Mouse (Mus musculus) hindbrain, postnatal 0 days (tissue): ENCODE measurements around the gene Gigyf1. TPM values are rescaled to one million over a fixed set of nuclear protein-coding genes. Genes with fewer than 3 reads are reported as not detected.

Source experiments
- ATAC-seq: fragments of 200-750 bp; cut with Nextera tagmentation; 2 replicates; pipeline ENCODE4 v1.8.0; 2017; ENCODE audit warnings: mild to moderate bottlenecking, moderate TSS enrichment, moderate library complexity
- DNase-seq: peaks from one replicate; pipeline ENCODE4 v3.0.0-alpha.2; 2015; ENCODE audit warnings: low spot score
- H3K27ac ChIP-seq: fragments of 300-500 bp; sonication (generic); 2 replicates; pipeline ENCODE4 v1.5.1; 2014; ENCODE audit warnings: mild to moderate bottlenecking
- H3K27me3 ChIP-seq: fragments of 300-500 bp; sonication (generic); 2 replicates; pipeline ENCODE4 v1.6.1; 2014; ENCODE audit warnings: low read length, mixed read lengths; ENCODE audit not compliant: insufficient read depth
- H3K36me3 ChIP-seq: fragments of 300-500 bp; sonication (generic); 2 replicates; pipeline ENCODE4 v1.6.1; 2014; ENCODE audit warnings: low read length, mixed read lengths; ENCODE audit not compliant: insufficient read depth
- H3K4me1 ChIP-seq: fragments of 300-500 bp; sonication (generic); 2 replicates; pipeline ENCODE4 v1.6.1; 2014; ENCODE audit warnings: antibody characterized with exemption, low read length, mixed read lengths; ENCODE audit not compliant: insufficient read depth
- H3K4me2 ChIP-seq: fragments of 300-500 bp; sonication (generic); 2 replicates; pipeline ENCODE4 v1.6.1; 2014; ENCODE audit warnings: low read depth, mild to moderate bottlenecking, low read length, moderate library complexity, mixed read lengths
- H3K4me3 ChIP-seq: fragments of 300-500 bp; sonication (generic); 2 replicates; pipeline ENCODE4 v1.5.1; 2014; ENCODE audit warnings: low read length
- H3K9ac ChIP-seq: fragments of 300-500 bp; sonication (generic); replicated peaks from 2 replicates; pipeline ENCODE4 v1.6.1; 2014; ENCODE audit warnings: mild to moderate bottlenecking, low read length, moderate library complexity, mixed read lengths
- H3K9me3 ChIP-seq: fragments of 300-500 bp; sonication (generic); 2 replicates; pipeline ENCODE4 v1.6.1; 2016; ENCODE audit warnings: low read length, mixed read lengths
- CTCF ChIP-seq: IDR thresholded peaks from 2 replicates; pipeline ENCODE4 v1.5.1; 2016; ENCODE audit warnings: antibody characterized with exemption, control low read depth, low read depth
- WGBS: fragments of 180-500 bp; shearing (Covaris S2); extraction: QIAGEN DNeasy Blood & Tissue Kit; methylation state at CpG from one replicate; pipeline ENCODE4 v1.1.7; 2014; 5-methylcytosine and 5-hydroxymethylcytosine counted together
- polyA plus RNA-seq: library from polyadenylated mRNA; unstranded; fragments of >200 nt; fragmentation: Nextera tagmentation; extraction: Ambion mirVana; gene quantifications from 2 replicates; pipeline ENCODE4 v1.2.1, GENCODE M21; 2015
- total RNA-seq: library from RNA; depleted of rRNA; stranded (reverse); fragments of >200 nt; gene quantifications from 2 replicates; pipeline ENCODE4 v1.2.3, GENCODE M21; 2014

Gigyf1 gene
- total and polyA plus RNA-seq, 2 experiments from 2014 or later, result 15.1 to 20.3 TPM

DNA sequence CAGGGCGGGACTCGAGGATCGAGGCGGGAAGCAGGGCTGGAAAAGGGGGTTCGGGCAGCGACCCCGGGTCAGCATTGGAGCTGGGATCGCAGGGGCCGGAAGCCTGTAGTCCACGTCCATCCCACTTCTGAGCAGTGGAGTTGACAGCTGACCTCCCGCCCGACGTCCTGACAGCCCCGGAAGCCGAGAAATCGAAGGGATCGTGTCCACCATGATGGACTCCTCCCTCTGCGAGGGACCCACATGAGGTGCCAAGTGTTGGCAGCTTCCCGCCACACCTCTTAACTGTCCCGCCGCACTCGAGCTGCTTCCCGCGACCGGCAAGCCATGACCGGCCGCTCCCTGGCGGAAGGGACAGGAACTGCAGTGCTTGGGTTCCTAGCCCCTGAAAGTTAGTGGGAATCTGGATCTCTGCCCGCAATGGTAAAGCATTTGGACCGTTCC lies 15.7 kb upstream of the Gigyf1 start:
- ATAC-seq (peak; percentile 90), DNase-seq (peak; percentile 96)
- H3K4me2 ChIP-seq, result peak overlapping the region; percentile 79
- H3K27me3 ChIP-seq, result no peaks in the 10 kb centered on the region
- peaks cover 14% of the 10 kb centered on the region for H3K4me1 ChIP-seq
- H3K36me3 ChIP-seq, result no peaks in the 10 kb centered on the region; the same call in 1 of the 2 replicates
- peak overlapping the region; percentile 75 for H3K9ac ChIP-seq
- 0% methylated on average over 30 of the region's 30 CpGs for WGBS
- H3K9me3 ChIP-seq, result no peaks in the 10 kb centered on the region
- TF ChIP-seq CTCF, result peak; percentile 99
- H3K27ac ChIP-seq, result peak overlapping the region; percentile 97
- peak overlapping the region; percentile 55 for H3K4me3 ChIP-seq

DNA sequence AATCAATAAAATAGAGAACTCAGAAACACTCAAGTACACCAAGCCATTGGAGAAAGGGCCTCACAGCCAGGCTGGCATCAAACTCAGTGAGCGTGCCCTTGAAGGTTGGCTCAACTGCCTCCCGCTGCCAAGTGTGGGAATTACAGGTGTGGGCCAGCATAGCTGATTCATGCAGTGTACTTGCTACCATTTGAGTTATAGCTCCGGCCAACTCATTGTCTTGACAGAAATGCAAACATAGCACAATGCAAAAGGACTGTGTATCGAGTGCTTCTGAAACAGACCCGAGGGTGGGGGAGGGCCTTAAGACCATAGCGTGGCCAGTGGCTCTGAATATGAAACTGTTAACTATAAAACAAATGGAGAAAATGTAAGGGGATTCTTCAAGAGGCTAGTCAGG lies 14.3 kb upstream of the Gigyf1 start:
- peak; percentile 37; the same call in 1 of the 2 replicates for TF ChIP-seq CTCF
- no peak overlapping the region for H3K4me2 ChIP-seq
- no peaks in the 10 kb centered on the region for H3K27me3 ChIP-seq
- H3K36me3 ChIP-seq, result no peaks in the 10 kb centered on the region; the same call in 1 of the 2 replicates
- whole genome bisulfite sequencing, result 84% methylated on average over 6 of the region's 6 CpGs
- H3K9me3 ChIP-seq, result no peaks in the 10 kb centered on the region
- H3K4me3 ChIP-seq, result no peak overlapping the region
- no peak overlapping the region for H3K27ac ChIP-seq
- ATAC-seq, result no peak
- H3K9ac ChIP-seq, result no peak overlapping the region
- DNase-seq, result no peak
- peaks cover 14% of the 10 kb centered on the region for H3K4me1 ChIP-seq

DNA sequence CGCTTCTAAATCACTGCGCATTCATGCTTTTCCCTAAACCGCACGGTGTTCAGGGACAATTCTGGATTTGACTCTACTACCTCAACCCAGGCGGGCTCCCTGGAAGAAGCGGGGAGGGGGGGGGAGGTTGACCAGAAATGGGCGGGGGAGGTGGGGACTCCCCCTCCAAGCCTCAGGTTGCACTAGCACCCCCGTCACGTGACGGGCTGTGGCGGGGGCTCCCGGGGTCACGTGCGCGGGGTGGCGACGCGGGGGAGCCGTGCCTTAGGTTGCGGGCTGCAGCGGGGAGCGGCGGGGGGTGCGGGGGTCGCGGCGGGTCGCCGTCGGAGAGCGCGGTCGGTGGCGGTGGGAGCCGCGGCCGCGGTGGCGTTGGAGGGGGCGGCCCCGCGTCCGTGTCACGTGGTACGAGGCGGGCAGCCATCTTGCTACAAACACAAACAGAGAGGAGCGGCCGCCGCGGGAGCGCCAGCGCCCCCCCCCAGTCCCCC lies 8.3 kb upstream of the Gigyf1 start:
- ATAC-seq, result peak; percentile 80
- TF ChIP-seq CTCF, result no peak
- under 1% methylated on average over 21 of the region's 52 CpGs for WGBS

DNA sequence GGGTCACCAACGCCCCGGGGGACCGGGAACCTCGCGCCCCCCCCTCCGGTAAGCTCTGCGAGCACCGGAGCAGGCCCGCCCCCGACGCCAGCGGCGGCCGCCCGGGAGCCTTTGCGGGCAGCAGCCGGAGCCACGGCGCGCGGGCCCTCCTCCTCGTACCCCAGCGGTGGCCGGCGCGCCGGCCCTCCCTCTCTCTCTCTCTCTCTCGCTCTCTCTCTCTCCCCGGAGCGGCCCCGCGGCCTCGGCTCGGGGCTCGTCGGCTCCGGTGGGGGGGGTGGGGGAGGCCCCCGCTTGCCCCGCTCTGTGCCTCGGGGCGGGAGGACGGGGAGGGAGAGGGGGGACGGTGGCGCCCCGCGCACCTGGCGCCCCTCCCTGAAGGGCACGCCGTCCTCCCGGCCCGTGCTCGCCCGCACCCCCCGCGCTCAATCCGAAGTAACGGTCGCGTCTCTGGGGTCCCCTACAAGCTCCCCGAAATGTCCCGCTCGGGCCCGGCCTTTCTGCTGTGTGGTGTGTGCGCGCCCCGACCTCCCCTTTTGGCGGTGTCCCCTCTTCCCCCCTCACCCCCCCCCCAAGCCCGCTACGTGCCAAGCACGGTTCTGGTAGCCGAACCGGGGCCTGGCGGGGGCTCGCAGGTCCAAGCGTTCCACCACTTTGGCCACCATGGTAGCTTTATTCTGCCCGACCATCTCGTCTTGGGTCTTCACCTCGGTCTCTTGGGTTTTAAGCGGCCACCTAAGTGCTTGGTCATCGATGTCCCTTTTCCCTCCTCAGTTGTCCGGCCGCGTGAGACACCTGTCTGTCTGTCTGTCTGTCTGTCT lies 7.6 kb upstream of the Gigyf1 start:
- peak overlapping the region; percentile 86 for H3K4me2 ChIP-seq
- H3K27ac ChIP-seq, result peak overlapping the region; percentile 95
- peaks cover 16% of the 10 kb centered on the region; the same call in 1 of the 2 replicates for H3K4me1 ChIP-seq
- peak; percentile 40 for DNase-seq
- H3K4me3 ChIP-seq, result peak overlapping the region; percentile 99
- H3K27me3 ChIP-seq, result no peaks in the 10 kb centered on the region
- peak overlapping the region; percentile 100 for H3K9ac ChIP-seq
- 1% methylated on average over 41 of the region's 83 CpGs for WGBS
- ATAC-seq, result peak; percentile 36
- no peaks in the 10 kb centered on the region for H3K9me3 ChIP-seq
- TF ChIP-seq CTCF, result no peak
- H3K36me3 ChIP-seq, result no peaks in the 10 kb centered on the region

More for the DNA sequence above, 8.3 kb upstream of the Gigyf1 start:
- H3K9ac ChIP-seq, result peak overlapping the region; percentile 100
- H3K36me3 ChIP-seq, result no peaks in the 10 kb centered on the region
- H3K9me3 ChIP-seq, result no peaks in the 10 kb centered on the region
- peak overlapping the region; percentile 99 for H3K4me3 ChIP-seq
- peak overlapping the region; percentile 86 for H3K4me2 ChIP-seq
- no peaks in the 10 kb centered on the region for H3K27me3 ChIP-seq
- H3K27ac ChIP-seq, result peak overlapping the region; percentile 95
- DNase-seq, result peak; percentile 85
- peaks cover 16% of the 10 kb centered on the region; the same call in 1 of the 2 replicates for H3K4me1 ChIP-seq

DNA sequence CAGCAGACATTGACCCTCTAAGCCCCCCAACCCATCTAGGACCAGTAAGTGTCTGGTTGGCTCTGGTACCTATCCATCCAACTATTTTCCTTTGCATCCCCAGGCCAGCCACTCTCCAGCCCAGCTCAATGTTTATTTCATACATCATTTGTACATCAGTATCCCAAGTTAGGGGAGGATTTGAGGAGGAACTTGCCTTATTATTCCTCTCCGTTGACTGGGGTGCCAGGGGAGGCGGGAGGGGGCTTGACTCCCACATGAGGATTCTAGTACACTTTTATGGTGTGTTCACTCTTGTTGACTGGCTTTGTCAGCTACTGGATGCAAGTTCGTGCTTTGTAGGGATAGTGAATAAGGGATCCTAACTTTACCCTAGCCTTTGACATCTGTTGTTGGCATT lies 6.6 kb upstream of the Gigyf1 start:
- no peaks in the 10 kb centered on the region for H3K27me3 ChIP-seq
- peak overlapping the region; percentile 95; the same call in 1 of the 2 replicates for H3K27ac ChIP-seq
- H3K36me3 ChIP-seq, result no peaks in the 10 kb centered on the region
- DNase-seq (no peak), ATAC-seq (no peak)
- WGBS, result 41% methylated on average over 3 of the region's 3 CpGs
- peak overlapping the region; percentile 100 for H3K9ac ChIP-seq
- H3K9me3 ChIP-seq, result no peaks in the 10 kb centered on the region
- peak overlapping the region; percentile 99 for H3K4me3 ChIP-seq
- no peak for TF ChIP-seq CTCF
- H3K4me2 ChIP-seq, result peak overlapping the region; percentile 86
- peaks cover 16% of the 10 kb centered on the region; the same call in 1 of the 2 replicates for H3K4me1 ChIP-seq

DNA sequence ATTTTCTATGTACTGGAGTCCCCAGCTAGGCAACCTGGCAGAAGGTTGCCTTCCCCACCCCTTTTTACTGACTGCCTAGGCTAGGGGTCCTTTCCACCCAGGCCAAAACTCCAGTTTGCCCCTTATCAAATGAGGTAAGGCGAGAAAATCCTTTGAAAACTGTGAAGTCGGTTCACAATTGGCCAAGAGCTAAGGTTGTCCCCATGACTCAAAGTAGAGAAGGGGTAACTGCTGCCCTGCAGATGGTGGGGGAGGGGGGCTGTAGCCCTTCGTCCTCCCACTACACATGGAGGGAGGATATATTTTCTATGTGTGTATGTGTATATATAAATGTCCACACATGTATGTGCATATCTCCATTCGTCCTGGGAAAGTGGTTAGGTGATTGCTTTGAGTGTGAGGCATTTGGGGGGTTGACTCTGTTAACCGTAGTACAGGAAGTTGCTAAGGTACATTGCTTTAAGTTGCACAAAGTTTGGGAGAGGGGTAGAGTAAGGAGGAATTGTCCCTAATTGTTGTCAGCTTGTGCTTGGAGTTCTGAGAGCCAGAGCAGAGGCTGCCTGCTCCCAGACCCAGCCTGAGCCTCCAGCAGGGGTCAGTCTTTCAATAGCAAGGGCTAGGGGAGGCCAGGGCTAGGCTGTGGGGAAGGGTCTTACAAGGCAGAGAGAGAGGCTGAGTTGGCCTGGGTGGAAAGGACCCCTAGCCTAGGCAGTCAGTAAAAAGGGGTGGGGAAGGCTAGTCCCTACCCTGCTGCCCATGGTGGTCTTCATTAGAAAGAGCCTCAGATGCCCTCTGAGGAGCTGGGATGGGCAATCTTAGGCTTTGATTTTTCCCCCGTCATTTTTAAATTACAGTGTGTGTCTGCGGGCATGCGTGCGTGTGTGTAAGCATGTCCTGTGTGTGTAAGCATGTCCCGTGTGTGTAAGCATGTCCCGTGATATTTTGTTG lies 5.2 kb upstream of the Gigyf1 start:
- peak; percentile 85 for TF ChIP-seq CTCF
- Histone ChIP-seq H3K4me1 (peaks cover 16% of the 10 kb centered on the region; the same call in 1 of the 2 replicates), H3K27ac (no peak overlapping the region), H3K4me3 (no peak overlapping the region), H3K9ac (0 out of 2 replicates have a peak overlapping the region, but pooled peaks have one; percentile 21), H3K4me2 (peak overlapping the region; percentile 86; the same call in 1 of the 2 replicates), H3K27me3 (no peaks in the 10 kb centered on the region), H3K36me3 (no peaks in the 10 kb centered on the region), H3K9me3 (no peaks in the 10 kb centered on the region)
- ATAC-seq (peak; percentile 46), DNase-seq (peak; percentile 74)
- WGBS, result 80% methylated on average over 11 of the region's 11 CpGs
